Mouse (Mus musculus) testis, adult 2 months (tissue): ENCODE results near the gene Clhc1. TPM values are rescaled to one million over a fixed set of nuclear protein-coding genes. Genes with fewer than 3 reads are reported as not detected.

ENCODE experiments used
- H3K27ac ChIP-seq: fragments of 200-500 bp; 2 replicates; pipeline ENCODE4 v1.5.1; 2012; ENCODE audit warnings: low read depth, low read length; ENCODE audit not compliant: control insufficient read depth, insufficient read depth
- H3K27me3 ChIP-seq: fragments of 200-500 bp; 2 replicates; pipeline ENCODE4 v1.6.1; 2012; ENCODE audit warnings: mild to moderate bottlenecking, low read length, moderate library complexity; ENCODE audit not compliant: control insufficient read depth, insufficient read depth
- H3K36me3 ChIP-seq: fragments of 200-500 bp; 2 replicates; pipeline ENCODE4 v1.6.1; 2012; ENCODE audit warnings: mild to moderate bottlenecking, low read length; ENCODE audit not compliant: control insufficient read depth, insufficient read depth
- H3K4me1 ChIP-seq: fragments of 200-500 bp; 2 replicates; pipeline ENCODE4 v1.6.1; 2012; ENCODE audit warnings: low read length; ENCODE audit not compliant: control insufficient read depth, insufficient read depth
- H3K4me3 ChIP-seq: fragments of 200-500 bp; 2 replicates; pipeline ENCODE4 v1.5.1; 2012; ENCODE audit warnings: low read depth, mild to moderate bottlenecking, low read length, moderate library complexity, mixed read lengths; ENCODE audit not compliant: control insufficient read depth
- CTCF ChIP-seq: fragments of 200-500 bp; IDR thresholded peaks from 2 replicates; pipeline ENCODE4 v1.5.1; 2012; ENCODE audit warnings: low read depth, mild to moderate bottlenecking, inconsistent platforms, low read length, moderate library complexity; ENCODE audit not compliant: control insufficient read depth, insufficient read depth, insufficient replicate concordance
- POLR2A ChIP-seq: fragments of 200-500 bp; IDR thresholded peaks from 2 replicates; pipeline ENCODE4 v1.6.1; 2012; ENCODE audit warnings: low read depth, mild to moderate bottlenecking, inconsistent platforms, low read length, moderate library complexity; ENCODE audit not compliant: control insufficient read depth
- polyA plus RNA-seq: library from polyadenylated mRNA; depleted of rRNA; stranded (reverse); fragments of >200 nt; gene quantifications from 2 replicates; pipeline ENCODE4 v1.2.3, GENCODE M21; 2012; rRNA removed

Gene Clhc1
- polyA plus RNA-seq, 1 experiment = 10.8 TPM

DNA sequence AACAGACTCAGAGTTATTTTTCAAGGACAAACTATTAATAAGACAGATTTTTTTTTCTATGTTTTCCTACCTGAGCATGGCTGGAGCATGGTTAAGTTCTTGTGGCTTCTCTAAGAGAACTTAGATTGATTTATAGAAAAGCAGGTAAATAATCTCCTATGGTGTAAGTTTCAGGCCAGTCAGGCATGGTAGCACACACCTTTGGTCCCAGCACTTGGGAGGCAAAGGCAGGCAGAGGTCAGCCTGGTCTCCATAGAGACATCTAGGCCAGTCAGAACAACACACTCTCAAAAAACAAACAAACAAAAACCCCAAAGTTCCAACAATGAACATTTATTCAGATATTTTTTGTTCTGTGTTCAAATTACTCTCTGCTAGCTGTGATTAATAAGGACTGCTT lies 64.3 kb downstream of the Clhc1 start:
- no peaks in the 10 kb centered on the region for H3K27me3 ChIP-seq
- TF ChIP-seq CTCF (no peak), POLR2A (no peak)
- no peak overlapping the region for H3K4me3 ChIP-seq
- H3K27ac ChIP-seq = no peak overlapping the region
- H3K4me1 ChIP-seq = no peaks in the 10 kb centered on the region
- no peaks in the 10 kb centered on the region for H3K36me3 ChIP-seq

DNA sequence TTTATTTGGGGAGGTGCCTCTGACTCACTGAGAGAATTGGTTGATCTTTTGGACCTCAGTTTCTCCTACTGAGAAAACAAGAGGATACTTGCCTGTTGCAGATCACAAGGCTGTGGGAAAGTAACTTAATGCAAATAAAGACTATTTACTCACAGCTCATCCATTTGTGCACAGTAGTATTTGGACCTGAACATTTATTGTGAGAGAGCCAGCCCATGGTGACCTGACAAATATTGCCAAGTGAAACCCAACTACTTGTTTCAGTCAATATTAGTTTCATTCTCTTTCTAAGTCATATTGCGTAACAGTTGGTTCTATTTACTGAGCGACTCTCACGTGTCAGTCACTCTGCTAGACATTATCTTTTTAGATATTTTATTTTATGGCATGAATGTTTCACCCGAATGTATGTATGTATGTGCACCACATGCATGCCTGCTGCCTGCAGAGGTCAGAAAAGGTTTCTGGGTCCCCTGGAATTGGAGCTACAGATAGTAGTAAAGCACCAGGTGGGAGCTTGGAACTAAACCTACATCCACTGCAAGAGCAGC lies 65.5 kb downstream of the Clhc1 start:
- Histone ChIP-seq H3K27ac (no peak overlapping the region), H3K36me3 (no peaks in the 10 kb centered on the region), H3K27me3 (no peaks in the 10 kb centered on the region), H3K4me3 (no peak overlapping the region), H3K4me1 (no peaks in the 10 kb centered on the region)
- no peak for TF ChIP-seq CTCF
- no peak for TF ChIP-seq POLR2A

DNA sequence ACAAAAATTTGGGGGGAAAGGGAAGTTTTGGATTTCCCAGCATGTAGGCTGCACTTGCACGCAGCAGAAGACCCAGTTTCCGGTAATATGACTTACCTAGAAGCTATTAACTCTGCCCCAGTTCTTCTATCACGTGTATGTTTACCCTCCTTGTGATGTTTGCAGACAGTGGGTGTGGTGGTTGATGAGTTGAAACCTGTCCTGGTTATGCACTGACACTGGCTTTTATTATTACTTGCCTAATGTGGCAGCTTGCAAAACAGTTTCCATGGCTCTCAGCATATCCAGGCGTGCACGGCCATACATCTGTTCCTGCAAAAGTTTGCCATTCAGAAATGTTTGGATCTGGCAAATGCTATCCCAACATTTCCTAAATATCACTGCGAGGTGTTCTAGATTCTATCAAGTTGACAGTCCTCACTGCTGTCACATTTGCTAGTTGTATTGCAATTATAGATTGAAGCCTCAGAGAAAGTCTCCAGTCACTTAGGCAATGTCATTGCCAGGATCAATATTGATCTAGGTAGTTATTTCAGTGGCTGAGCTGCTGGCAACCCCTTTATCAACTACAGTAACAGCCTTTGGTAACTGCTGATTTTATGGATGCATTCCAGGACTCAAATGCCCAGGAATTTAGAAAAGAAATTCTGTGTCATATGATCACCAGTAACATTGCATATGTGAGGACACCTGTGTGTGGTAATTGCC lies 66.6 kb downstream of the Clhc1 start:
- Histone ChIP-seq H3K4me1 (no peaks in the 10 kb centered on the region), H3K27ac (no peak overlapping the region), H3K36me3 (no peaks in the 10 kb centered on the region), H3K4me3 (no peak overlapping the region), H3K27me3 (no peaks in the 10 kb centered on the region)
- TF ChIP-seq CTCF (no peak), POLR2A (no peak)

DNA sequence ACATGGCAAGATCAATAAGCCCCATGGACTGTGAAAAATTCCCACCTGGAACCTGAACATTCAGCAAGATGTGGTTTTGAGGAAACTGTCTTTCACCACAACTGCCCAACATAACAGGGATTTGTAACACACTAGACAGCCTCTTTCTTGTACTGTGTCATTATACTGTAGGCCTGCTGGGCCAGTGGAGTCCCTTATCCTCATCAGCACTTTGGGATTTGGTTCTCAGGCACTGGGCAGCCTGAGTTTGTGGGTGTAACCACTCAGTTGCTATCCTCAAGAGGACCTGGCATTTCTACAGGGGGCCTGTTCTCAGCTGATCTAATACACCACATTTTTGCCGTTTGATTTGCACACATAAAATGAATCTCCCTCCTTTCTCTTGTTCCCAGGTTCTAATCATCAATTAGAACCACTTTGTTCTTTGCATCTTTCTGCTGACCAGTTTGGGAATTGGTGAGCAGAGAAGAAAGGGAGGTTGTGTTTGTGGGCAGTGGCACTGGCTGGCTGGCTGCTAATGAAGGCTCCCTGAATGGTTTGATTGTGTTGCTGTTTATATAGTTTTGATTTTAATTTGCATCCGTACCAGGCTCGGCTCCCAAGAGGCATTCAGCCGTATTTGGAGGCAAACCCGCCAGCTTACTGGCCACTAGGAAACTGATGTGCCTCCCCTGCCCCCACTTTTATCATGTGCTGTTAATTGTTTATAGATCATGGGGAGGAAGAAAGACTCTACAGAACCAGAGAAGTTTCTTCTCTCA lies 74.5 kb downstream of the Clhc1 start:
- Histone ChIP-seq H3K36me3 (no peaks in the 10 kb centered on the region), H3K4me3 (no peak overlapping the region), H3K27me3 (no peaks in the 10 kb centered on the region), H3K4me1 (no peaks in the 10 kb centered on the region), H3K27ac (no peak overlapping the region)
- TF ChIP-seq POLR2A = no peak
- TF ChIP-seq CTCF = no peak

DNA sequence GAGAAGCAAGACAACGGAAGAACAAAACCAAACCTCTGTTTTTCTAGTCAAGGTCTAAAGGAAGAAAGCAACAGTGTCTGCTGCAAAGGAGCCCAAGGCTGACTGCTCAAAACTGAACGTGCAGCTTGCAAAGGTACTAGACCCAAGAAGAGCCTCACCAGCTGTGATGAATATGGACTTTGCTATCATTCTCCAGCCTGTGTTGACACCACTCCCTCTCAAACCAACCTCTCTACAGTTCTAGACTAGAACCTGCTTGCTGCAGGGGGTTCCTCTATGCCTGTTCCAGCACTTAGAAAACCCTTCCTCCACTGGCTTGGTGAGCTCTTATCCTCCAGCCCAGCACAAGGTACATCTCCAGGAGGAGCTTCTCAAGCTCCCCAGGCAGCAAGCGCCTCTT lies 75.6 kb downstream of the Clhc1 start:
- Histone ChIP-seq H3K27ac (no peak overlapping the region), H3K4me3 (no peak overlapping the region), H3K4me1 (no peaks in the 10 kb centered on the region), H3K36me3 (no peaks in the 10 kb centered on the region), H3K27me3 (no peaks in the 10 kb centered on the region)
- no peak for TF ChIP-seq POLR2A
- no peak for TF ChIP-seq CTCF

DNA sequence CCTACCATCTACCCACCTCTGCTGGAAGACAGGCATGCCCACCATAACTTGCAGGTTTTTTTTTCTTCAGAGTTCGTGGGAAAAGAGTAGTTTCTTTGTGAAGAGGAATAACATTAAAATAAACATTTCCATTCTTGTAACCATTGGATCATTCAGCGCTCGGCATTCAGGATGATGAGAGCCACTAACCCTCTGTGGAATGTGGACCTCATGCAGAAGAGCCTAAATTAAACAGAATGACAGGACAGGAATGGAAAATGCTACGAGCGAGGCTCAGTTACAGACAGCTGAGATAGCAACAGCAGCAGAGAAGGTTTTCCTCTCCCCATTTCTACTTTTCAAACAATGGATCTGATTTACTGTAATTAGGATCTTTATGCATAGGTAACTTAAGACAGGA lies 78.8 kb downstream of the Clhc1 start:
- H3K4me1 ChIP-seq = no peaks in the 10 kb centered on the region
- H3K4me3 ChIP-seq = no peak overlapping the region
- H3K27me3 ChIP-seq = no peaks in the 10 kb centered on the region
- TF ChIP-seq CTCF (no peak), POLR2A (no peak)
- no peaks in the 10 kb centered on the region for H3K36me3 ChIP-seq
- H3K27ac ChIP-seq = no peak overlapping the region

DNA sequence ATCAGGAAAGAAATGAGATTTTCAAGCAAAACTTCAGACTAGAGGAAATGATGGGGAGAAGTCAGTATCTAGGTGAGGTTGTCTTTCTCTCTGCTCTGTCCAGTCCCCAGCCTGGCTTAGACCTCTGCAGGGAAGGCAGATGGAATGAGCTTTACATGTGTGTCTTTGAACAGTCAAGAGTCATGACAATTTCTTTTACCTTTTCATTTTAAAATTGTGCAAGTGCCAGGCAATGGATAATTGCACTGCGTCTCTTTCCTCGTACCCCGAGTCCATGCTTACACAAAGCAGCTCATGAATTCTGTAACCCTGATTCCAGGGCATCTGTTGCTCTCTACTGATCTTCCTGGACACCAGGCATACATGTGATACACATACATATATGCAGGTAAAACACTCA lies 80.0 kb downstream of the Clhc1 start:
- Histone ChIP-seq H3K4me3 (no peak overlapping the region), H3K27me3 (no peaks in the 10 kb centered on the region), H3K27ac (no peak overlapping the region), H3K36me3 (no peaks in the 10 kb centered on the region), H3K4me1 (no peaks in the 10 kb centered on the region)
- TF ChIP-seq CTCF = no peak
- TF ChIP-seq POLR2A = no peak

Other genes with a start within 250 kb of the Clhc1 start
- 13.4 and 16.1 TPM in 2 replicates for gene Ccdc88a, start 174.3 kb upstream of the Clhc1 start, polyA plus RNA-seq
- gene Prorsd1, start 32.9 kb upstream of the Clhc1 start, polyA plus RNA-seq = 1.1 and 1.3 TPM in 2 replicates
- gene Mtif2, start 21.5 kb upstream of the Clhc1 start, polyA plus RNA-seq = 10.4 and 11.9 TPM in 2 replicates
- 88.7 and 95.0 TPM in 2 replicates for gene Rps27a, start 159 bp downstream of the Clhc1 start, polyA plus RNA-seq
- 14.9 and 17.2 TPM in 2 replicates for gene Rtn4, start 145.0 kb downstream of the Clhc1 start, polyA plus RNA-seq